Mouse (Mus musculus): ENCODE measurements around the gene Shld1. TPM values are rescaled to one million over a fixed set of nuclear protein-coding genes. Genes with fewer than 3 reads are reported as not detected.

Gene Shld1
- total RNA-seq, 2 experiments from 2014 or later: 6.2 to 6.9 TPM

GRCm38 (mm10) chr2:132793441-132794203 is 106.9 kb downstream of the Shld1 start:
- Histone ChIP-seq H3K4me3 (no peak overlapping the region), H3K27ac (no peak overlapping the region)
- intact Hi-C loops (cut with DNase I): no loop called here
- TF ChIP-seq CTCF (IDR thresholded peaks at IDR 0.05): no peak
- DNase-seq: no peak

GRCm38 (mm10) chr2:132794204-132794586 is 107.5 kb downstream of the Shld1 start:
- H3K27ac ChIP-seq: no peak overlapping the region
- intact Hi-C loops (cut with DNase I): no loop called here
- no peak overlapping the region for H3K4me3 ChIP-seq
- no peak for DNase-seq
- no peak for TF ChIP-seq CTCF (IDR thresholded peaks at IDR 0.05)

Other genes starting within 250 kb of the Shld1 start
- 100 to 1,000 TPM; 167 to 341 TPM for gene Gpcpd1, start 99.2 kb upstream of the Shld1 start, total RNA-seq (2021)
- gene Chgb, start 94.3 kb downstream of the Shld1 start, total RNA-seq (2021): under 1 TPM in 1 of 2 experiments, not detected in 1; 0.18 TPM
- 1 to 10 TPM; 5.5 to 7.4 TPM for gene Trmt6, start 129.1 kb downstream of the Shld1 start, total RNA-seq (2021)
- gene Mcm8, start 129.2 kb downstream of the Shld1 start, total RNA-seq (2021): 1 to 10 TPM; 1.3 TPM
- 10 to 100 TPM; 11.0 to 16.2 TPM for gene Crls1, start 159.7 kb downstream of the Shld1 start, total RNA-seq (2021)
- gene Lrrn4, start 194.0 kb downstream of the Shld1 start, total RNA-seq (2021): not detected

All from gastrocnemius, adult 2 months (tissue).